Mouse (Mus musculus): ENCODE measurements around the gene Fam81b. TPM values are rescaled to one million over a fixed set of nuclear protein-coding genes. Genes with fewer than 3 reads are reported as not detected.

Gene Fam81b
- total and polyA plus RNA-seq, 2 experiments from 2014 or later = 0.21 TPM; not detected in 1

- Histone ChIP-seq H3K4me3 (ENCODE audit: low read depth, low read length) (no peak overlapping the region), H3K27me3 (ENCODE audit: insufficient read depth, low read length) (no peaks in the 10 kb centered on the region), H3K27ac (ENCODE audit: low read depth, low read length) (no peak overlapping the region), H3K9me3 (ENCODE audit: low read length) (0 out of 2 replicates have a peak, but pooled peaks cover 3% of the 10 kb centered on the region), H3K4me2 (ENCODE audit: low read depth, low read length, poor library complexity, severe bottlenecking) (no peak overlapping the region), H3K36me3 (ENCODE audit: insufficient read depth, low read length) (peaks cover 31% of the 10 kb centered on the region; the same call in 1 of the 2 replicates), H3K4me1 (ENCODE audit: insufficient read depth, low read length) (no peaks in the 10 kb centered on the region), H3K9ac (replicated peaks; ENCODE audit: low read length, poor library complexity, severe bottlenecking) (no peak overlapping the region)
- DNase-seq (ENCODE audit: low spot score) (no peak), ATAC-seq (ENCODE audit: low FRiP score) (no peak)
- no peak for TF ChIP-seq CTCF (IDR thresholded peaks at IDR 0.05)
- WGBS = 95% methylated on average over 3 of the region's 3 CpGs
These were observed 147.8 kb downstream of the Fam81b start for GRCm38 (mm10) chr13:76157099-76157498.

Small RNAs within 50 kb of the gene (microRNA-seq; reads per million reads assigned to microRNA genes)
- not detected for gene Gm24025 (ENCODE audit: borderline number of aligned reads)

Other genes with a start within 250 kb of the Fam81b start
- 3.2 and 3.7 TPM in 2 replicates for gene Gpr150, start 248.1 kb downstream of the Fam81b start, total RNA-seq (2014; rRNA removed)
- 3.1 and 3.5 TPM in 2 replicates for gene Gpr150, start 248.1 kb downstream of the Fam81b start, polyA plus RNA-seq (2015; fragmentation: Nextera tagmentation; extraction: Ambion mirVana)
- gene Arsk, start 206.4 kb downstream of the Fam81b start, total RNA-seq (2014; rRNA removed) = 6.6 and 9.3 TPM in 2 replicates
- 3.9 and 4.8 TPM in 2 replicates for gene Arsk, start 206.4 kb downstream of the Fam81b start, polyA plus RNA-seq (2015; fragmentation: Nextera tagmentation; extraction: Ambion mirVana)
- 14.4 and 16.3 TPM in 2 replicates for gene Ttc37, start 206.3 kb downstream of the Fam81b start, total RNA-seq (2014; rRNA removed)
- gene Ttc37, start 206.3 kb downstream of the Fam81b start, polyA plus RNA-seq (2015; fragmentation: Nextera tagmentation; extraction: Ambion mirVana) = 4.7 and 6.5 TPM in 2 replicates
- 7.0 TPM in 2 replicates for gene Mctp1, start 79.5 kb upstream of the Fam81b start, total RNA-seq (2014; rRNA removed)
- 3.4 and 3.9 TPM in 2 replicates for gene Mctp1, start 79.5 kb upstream of the Fam81b start, polyA plus RNA-seq (2015; fragmentation: Nextera tagmentation; extraction: Ambion mirVana)